Mouse (Mus musculus) heart, adult 2 months (tissue): Measurements from ENCODE around the gene Gm21698.
"Not testable (repeated sequence)": the region's sequence is repeated elsewhere in the genome, so short reads cannot be mapped to it uniquely, and the experiment has no call there.

Experiments
- CTCF ChIP-seq: fragments of 200-600 bp; IDR thresholded peaks from 2 replicates; pipeline ENCODE4 v1.8.1; 2022; ENCODE audit warnings: antibody characterized with exemption, mild to moderate bottlenecking, moderate library complexity
- EP300 ChIP-seq: fragments of 200-500 bp; IDR thresholded peaks from 2 replicates; pipeline ENCODE4 v1.6.1; 2011; ENCODE audit warnings: low read depth, low read length, control low read depth; ENCODE audit not compliant: insufficient read depth
- POLR2A ChIP-seq: fragments of 200-500 bp; IDR thresholded peaks from 2 replicates; pipeline ENCODE4 v1.6.1; 2011; ENCODE audit warnings: mild to moderate bottlenecking, low read depth, low read length, control low read depth; ENCODE audit not compliant: insufficient read depth

DNA sequence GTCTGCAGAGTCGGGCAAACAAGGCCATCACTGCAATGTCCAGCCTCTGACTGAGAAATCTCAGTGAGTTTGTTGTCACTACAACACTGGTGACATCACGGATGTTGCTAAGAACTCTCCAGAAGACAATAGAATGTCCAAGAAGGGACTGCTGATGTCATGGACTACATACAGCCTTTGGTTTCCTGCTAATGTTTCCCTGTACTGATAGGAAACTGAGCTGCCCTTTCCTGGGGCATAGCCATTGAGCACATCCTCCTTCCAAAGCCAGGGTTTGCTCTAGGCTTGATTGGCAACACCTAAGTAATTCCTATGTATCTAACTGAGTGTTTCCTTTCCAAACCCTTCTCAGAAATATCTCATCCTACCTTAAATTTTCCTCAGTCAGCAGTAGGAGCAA is 34.1 kb downstream of the Gm21698 start, which contains the start of gene Gm21671:
- not testable (repeated sequence) for TF ChIP-seq POLR2A, CTCF, EP300
